In genomic region chr3:37181041-37181440, GRCm38 (mm10) we compare ENCODE assay signal across 25 mouse cellular contexts. TPM values are rescaled to one million over a fixed set of nuclear protein-coding genes. Genes with fewer than 3 reads are reported as not detected.
DNase-seq lines count a peak whose midpoint lies in the region; ATAC-seq lines count a peak whose summit lies in the region.
"Had no signal": no experiment of that assay in that cellular context is flagged by ENCODE, and none has a peak within 500 bp of the region (broad histone marks: within the 10 kb centered on the region; RNA-seq: fewer than 3 reads in every experiment).

No protein-coding gene starts in this region.

- no peaks in the 10 kb centered on the region for H3K9me3 ChIP-seq in heart, embryonic 10.5 days
- H3K9me3 ChIP-seq in midbrain, embryonic 11.5 days (ENCODE audit: control insufficient read depth, low read length): no peaks in the 10 kb centered on the region
- H3K9me3 ChIP-seq in midbrain, embryonic 10.5 days (replicated peaks): no peaks in the 10 kb centered on the region
- H3K9me3 ChIP-seq: liver, embryonic 15.5 days; neural tube, embryonic 12.5 days had no signal

- no peaks in the 10 kb centered on the region for H3K27me3 ChIP-seq in heart, embryonic 10.5 days (ENCODE audit: insufficient read depth, poor library complexity, severe bottlenecking)
- H3K27me3 ChIP-seq in midbrain, embryonic 11.5 days (ENCODE audit: control insufficient read depth, insufficient read depth, low read length): no peaks in the 10 kb centered on the region
- no peaks in the 10 kb centered on the region for H3K27me3 ChIP-seq in midbrain, embryonic 10.5 days (ENCODE audit: low read depth, poor library complexity, severe bottlenecking)
- H3K27me3 ChIP-seq: liver, embryonic 15.5 days; neural tube, embryonic 12.5 days had no signal

- WGBS in heart, embryonic 10.5 days: 15% methylated on average over 2 of the region's 2 CpGs
- WGBS in midbrain, embryonic 11.5 days: 14% methylated on average over 2 of the region's 2 CpGs
- 17% methylated on average over 2 of the region's 2 CpGs for WGBS in midbrain, embryonic 10.5 days

- H3K4me3 ChIP-seq in heart, embryonic 10.5 days: no peak overlapping the region
- H3K4me3 ChIP-seq in midbrain, embryonic 11.5 days (ENCODE audit: low read depth, low read length): no peak overlapping the region
- no peak overlapping the region for H3K4me3 ChIP-seq in midbrain, embryonic 10.5 days
- H3K4me3 ChIP-seq: liver, embryonic 15.5 days; neural tube, embryonic 12.5 days had no signal

- no peak overlapping the region for H3K27ac ChIP-seq in heart, embryonic 10.5 days
- no peak overlapping the region for H3K27ac ChIP-seq in midbrain, embryonic 11.5 days (ENCODE audit: low read depth, low read length)
- H3K27ac ChIP-seq in midbrain, embryonic 10.5 days (replicated peaks): no peak overlapping the region
- H3K27ac ChIP-seq: liver, embryonic 15.5 days; macrophage; neural tube, embryonic 12.5 days had no signal

- 0 out of 2 replicates have a peak, but pooled peaks cover 6% of the 10 kb centered on the region for H3K4me1 ChIP-seq in heart, embryonic 10.5 days
- H3K4me1 ChIP-seq in midbrain, embryonic 11.5 days (ENCODE audit: control insufficient read depth, insufficient read depth, low read length): no peaks in the 10 kb centered on the region; the same call in 1 of the 2 replicates
- peaks cover 21% of the 10 kb centered on the region for H3K4me1 ChIP-seq in midbrain, embryonic 10.5 days
- H3K4me1 ChIP-seq: liver, embryonic 15.5 days; neural tube, embryonic 12.5 days had no signal

- ATAC-seq in midbrain, embryonic 11.5 days (ENCODE audit: low FRiP score): no peak
- peak; percentile 50 for ATAC-seq in granulocyte monocyte progenitor cell, adult 5-6 weeks (replicated peaks; ENCODE audit: poor library complexity, severe bottlenecking)
- ATAC-seq: inflammation-experienced regulatory T-cells, adult 6 months had no signal

- no peaks in the 10 kb centered on the region for H3K36me3 ChIP-seq in heart, embryonic 10.5 days
- no peaks in the 10 kb centered on the region for H3K36me3 ChIP-seq in midbrain, embryonic 11.5 days (ENCODE audit: control insufficient read depth, insufficient read depth, low read length)
- H3K36me3 ChIP-seq in midbrain, embryonic 10.5 days: no peaks in the 10 kb centered on the region
- H3K36me3 ChIP-seq: liver, embryonic 15.5 days; neural tube, embryonic 12.5 days had no signal

- no peak overlapping the region for H3K9ac ChIP-seq in midbrain, embryonic 11.5 days (ENCODE audit: low read length)
- H3K9ac ChIP-seq: liver, embryonic 15.5 days; neural tube, embryonic 12.5 days had no signal

- no peak overlapping the region for H3K4me2 ChIP-seq in midbrain, embryonic 11.5 days
- H3K4me2 ChIP-seq: liver, embryonic 15.5 days; neural tube, embryonic 12.5 days had no signal

- peak; percentile 64 for DNase-seq in heart, adult 11 months
- DNase-seq in heart, embryonic 10.5 days (ENCODE audit: low spot score): no peak
- DNase-seq in midbrain, embryonic 11.5 days (ENCODE audit: low spot score, missing footprints): peak; percentile 81
- no peak for DNase-seq in midbrain, embryonic 10.5 days (ENCODE audit: low spot score)
- DNase-seq in embryo, embryonic 10.5 days (ENCODE audit: low spot score): peak; percentile 28
- DNase-seq in thymus, postnatal 10 days (ENCODE audit: low spot score in 2 of 2): no peak
- DNase-seq: cerebellum, adult 9-10 months; kidney, adult 2 months; right cerebral cortex, adult 18-20 months; thymus, postnatal 14 days had no signal

RNA-seq across cellular contexts. Expression of gene Il21, which starts 51.4 kb away (rescaled TPM):
- polyA plus RNA-seq in heart, embryonic 10.5 days (2016; fragmentation: Nextera tagmentation; extraction: Ambion mirVana): not detected in 2 replicates
- polyA plus RNA-seq in midbrain, embryonic 11.5 days (2014; fragmentation: Nextera tagmentation; extraction: Ambion mirVana): not detected in 2 replicates
- polyA plus RNA-seq in midbrain, embryonic 10.5 days (2016; fragmentation: Nextera tagmentation; extraction: Ambion mirVana): not detected in 2 replicates
- not detected in 2 replicates for total RNA-seq in granulocyte monocyte progenitor cell, adult 5-6 weeks (2014; fragmentation: Nextera tagmentation)
- total RNA-seq in granulocyte monocyte progenitor cell, adult 5-6 weeks (2017): not detected in 2 replicates
- total RNA-seq: adrenal gland, adult 18-20 months; gastrocnemius, adult 8-10 months; heart, adult 8-10 months; hematopoietic stem cell, adult 5-6 weeks had no signal
- polyA plus RNA-seq: frontal cortex, adult 2 months; heart, embryonic 16.5 days; kidney, adult 2 months; limb, embryonic 14.5 days; liver, embryonic 15.5 days; lung, embryonic 16.5 days; macrophage; neural tube, embryonic 12.5 days; small intestine, adult 2 months had no signal

RNA-seq across cellular contexts. Expression of gene Il2, which starts 55.3 kb away (rescaled TPM):
- polyA plus RNA-seq in heart, embryonic 10.5 days (2016; fragmentation: Nextera tagmentation; extraction: Ambion mirVana): 0.17 and 0.24 TPM in 2 replicates
- polyA plus RNA-seq in midbrain, embryonic 11.5 days (2014; fragmentation: Nextera tagmentation; extraction: Ambion mirVana): 0.39 and 0.49 TPM in 2 replicates
- polyA plus RNA-seq in midbrain, embryonic 10.5 days (2016; fragmentation: Nextera tagmentation; extraction: Ambion mirVana): 0.17 and 0.20 TPM in 2 replicates
- 1.5 TPM in 1 of 2 replicates, not detected in the other for total RNA-seq in granulocyte monocyte progenitor cell, adult 5-6 weeks (2014; fragmentation: Nextera tagmentation)
- not detected in 2 replicates for total RNA-seq in granulocyte monocyte progenitor cell, adult 5-6 weeks (2017)
- total RNA-seq: adrenal gland, adult 18-20 months; gastrocnemius, adult 8-10 months; heart, adult 8-10 months; hematopoietic stem cell, adult 5-6 weeks; layer of hippocampus, postnatal 14 days had no signal
- polyA plus RNA-seq: macrophage had no signal

Comparison
In these comparisons a context has a peak if more than half of its experiments do, and no peak if none do; other contexts are left out.
1. DNase-seq: peak in heart, adult 11 months (single experiment), midbrain, embryonic 11.5 days (single experiment) and embryo, embryonic 10.5 days (single experiment); none in heart, embryonic 10.5 days (single experiment), midbrain, embryonic 10.5 days (single experiment) and thymus, postnatal 10 days (0 of 2).